Mouse (Mus musculus): Measurements from ENCODE around the gene Ccdc162. TPM values are rescaled to one million over a fixed set of nuclear protein-coding genes. Genes with fewer than 3 reads are reported as not detected.
A peak's percentile ranks its signal among the peaks of the same experiment; 100 is the strongest.

Gene Ccdc162
- total RNA-seq, 1 experiment = 0.40 TPM

DNA sequence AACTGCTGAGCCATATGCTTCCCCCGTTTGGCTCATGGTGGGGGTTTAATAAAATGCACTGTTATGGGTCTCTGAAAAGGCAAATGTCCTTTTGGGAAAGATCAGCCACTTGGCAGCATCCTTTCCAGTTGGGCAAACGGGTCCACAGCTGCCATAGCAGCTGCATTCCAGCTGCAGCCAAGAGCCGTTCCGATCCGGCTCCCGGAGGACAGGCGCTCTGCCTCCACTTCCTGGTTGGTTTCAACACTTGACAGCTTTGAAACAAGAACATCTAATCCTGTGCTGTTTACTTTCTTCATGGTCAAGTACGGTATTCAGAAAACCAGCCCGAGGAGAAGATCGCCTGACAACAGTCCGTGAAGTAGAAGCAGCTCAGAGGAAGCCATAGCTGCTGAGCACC is 19.4 kb downstream of the Ccdc162 start:
- Histone ChIP-seq H3K27ac (ENCODE audit: insufficient read depth, low read depth, low read length, poor library complexity, severe bottlenecking) (no peak overlapping the region), H3K9ac (ENCODE audit: insufficient read depth, low read depth, low read length, poor library complexity, severe bottlenecking) (no peak overlapping the region), H3K4me3 (ENCODE audit: insufficient read depth in 1 of 2, low read depth in 1 of 2, low read length in 2 of 2, poor library complexity in 1 of 2, severe bottlenecking in 1 of 2) (no peak overlapping the region), H3K9me3 (ENCODE audit: control insufficient read depth, insufficient read depth, low read depth, low read length) (no peaks in the 10 kb centered on the region), H3K4me1 (ENCODE audit: control insufficient read depth in 2 of 2, insufficient read depth in 2 of 2, low read length in 2 of 2, poor library complexity in 1 of 2) (no peaks in the 10 kb centered on the region), H3K36me3 (ENCODE audit: control insufficient read depth, insufficient read depth, low read length, poor library complexity, severe bottlenecking) (no peaks in the 10 kb centered on the region)
- TF ChIP-seq ZC3H11A (IDR thresholded peaks at IDR 0.05; ENCODE audit: borderline replicate concordance, low read depth, low read length) (no peak), ZNF384 (IDR thresholded peaks at IDR 0.05; ENCODE audit: low read depth, low read length) (no peak), MAFK (IDR thresholded peaks at IDR 0.05; ENCODE audit: insufficient read depth, low read depth, low read length) (no peak), CHD2 (IDR thresholded peaks at IDR 0.05; ENCODE audit: low read depth, low read length) (no peak), HCFC1 (IDR thresholded peaks at IDR 0.05; ENCODE audit: borderline replicate concordance, insufficient read depth, low read length) (no peak)
- no peak for DNase-seq (ENCODE audit: low read depth, low spot score)
- in situ Hi-C loops (cut with MboI; ENCODE audit: low sequenced_read_pairs in 2 of 2, unreplicated experiment in 2 of 2) = loop anchor here in 1 of 2 experiments (25.0 kb wide), 1 partner anchor 685 kb away; no protein-coding TSS in a partner anchor

DNA sequence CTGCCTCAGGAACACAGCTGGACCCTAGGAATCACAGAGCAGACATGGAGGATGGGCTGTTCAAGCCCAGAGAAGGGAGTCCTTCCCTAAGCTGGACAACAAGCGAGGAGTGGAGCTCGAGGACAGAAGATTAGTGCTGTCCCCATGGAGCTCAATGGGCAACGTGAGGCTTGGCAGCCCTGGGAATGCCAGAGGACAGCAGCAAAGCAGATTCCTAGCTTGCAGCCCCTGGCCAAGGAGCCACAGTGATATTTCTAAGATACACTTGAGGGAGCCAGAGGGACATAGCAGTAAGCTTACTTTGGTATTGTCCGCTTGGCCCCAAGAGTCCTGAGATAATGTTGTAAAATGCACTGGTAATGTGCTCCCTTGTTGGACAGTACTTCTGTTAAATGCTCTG is 25.5 kb downstream of the Ccdc162 start:
- Histone ChIP-seq H3K27ac (ENCODE audit: insufficient read depth, low read depth, low read length, poor library complexity, severe bottlenecking) (no peak overlapping the region), H3K9me3 (ENCODE audit: control insufficient read depth, insufficient read depth, low read depth, low read length) (no peaks in the 10 kb centered on the region), H3K4me3 (ENCODE audit: insufficient read depth in 1 of 2, low read depth in 1 of 2, low read length in 2 of 2, poor library complexity in 1 of 2, severe bottlenecking in 1 of 2) (no peak overlapping the region), H3K9ac (ENCODE audit: insufficient read depth, low read depth, low read length, poor library complexity, severe bottlenecking) (no peak overlapping the region), H3K36me3 (ENCODE audit: control insufficient read depth, insufficient read depth, low read length, poor library complexity, severe bottlenecking) (no peaks in the 10 kb centered on the region), H3K4me1 (ENCODE audit: control insufficient read depth in 2 of 2, insufficient read depth in 2 of 2, low read length in 2 of 2, poor library complexity in 1 of 2) (0 out of 4 replicates have a peak, but pooled peaks cover 0 to 3% of the 10 kb centered on the region in 2 experiments)
- TF ChIP-seq MAFK (IDR thresholded peaks at IDR 0.05; ENCODE audit: insufficient read depth, low read depth, low read length) (no peak), ZNF384 (IDR thresholded peaks at IDR 0.05; ENCODE audit: low read depth, low read length) (no peak), ZC3H11A (IDR thresholded peaks at IDR 0.05; ENCODE audit: borderline replicate concordance, low read depth, low read length) (no peak), HCFC1 (IDR thresholded peaks at IDR 0.05; ENCODE audit: borderline replicate concordance, insufficient read depth, low read length) (no peak), CHD2 (IDR thresholded peaks at IDR 0.05; ENCODE audit: low read depth, low read length) (no peak)
- DNase-seq (ENCODE audit: low read depth, low spot score) = no peak
- in situ Hi-C loops (cut with MboI; ENCODE audit: low sequenced_read_pairs in 2 of 2, unreplicated experiment in 2 of 2) = loop anchor here in 1 of 2 experiments (25.0 kb wide), 1 partner anchor 679 kb away; no protein-coding TSS in a partner anchor

DNA sequence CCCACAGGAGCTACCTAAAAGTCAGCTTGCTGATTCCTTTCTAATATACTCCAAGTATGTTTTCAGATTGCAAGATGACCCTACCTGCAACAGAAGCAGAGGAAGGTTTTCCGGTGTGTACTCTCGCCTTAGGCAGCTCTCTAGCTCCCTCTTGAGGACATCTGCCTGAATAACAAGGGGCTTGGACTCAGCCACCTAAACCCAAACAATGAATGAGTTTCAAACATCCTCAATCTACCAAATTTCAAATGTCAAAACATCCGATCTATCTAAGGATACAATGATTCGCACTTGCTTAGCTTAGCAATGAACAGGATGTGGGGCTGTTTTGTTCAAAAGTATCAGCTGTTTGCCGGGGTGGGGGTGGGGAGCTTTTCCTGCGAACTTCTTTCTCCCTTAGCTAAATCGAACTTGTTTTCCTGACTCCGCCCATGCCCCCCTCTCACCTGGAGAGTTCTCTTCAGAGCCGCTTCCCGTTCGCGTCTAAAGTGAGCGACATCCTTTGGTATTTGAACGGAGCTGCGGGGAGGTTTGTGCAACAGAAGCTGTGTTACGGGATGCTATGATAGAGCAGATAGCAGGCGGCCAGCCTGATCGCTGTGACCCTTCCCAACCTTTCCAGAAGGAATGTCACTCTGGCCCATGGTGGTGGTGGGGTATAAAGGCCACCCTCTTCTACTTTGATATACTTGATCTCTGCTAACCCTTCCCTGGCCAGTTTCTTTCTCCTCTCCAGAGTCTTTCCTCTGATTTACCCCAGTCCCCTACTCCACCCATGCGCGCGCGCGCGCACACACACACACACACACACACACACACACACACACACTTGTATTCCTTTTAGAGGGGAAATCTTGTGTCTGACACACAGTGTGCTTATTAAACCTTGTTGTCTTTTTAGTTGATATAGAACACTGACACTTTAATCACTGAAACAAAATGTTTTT is 26.2 kb downstream of the Ccdc162 start:
- no peak overlapping the region for H3K27ac ChIP-seq (ENCODE audit: insufficient read depth, low read depth, low read length, poor library complexity, severe bottlenecking)
- peak overlapping the region; percentile 59 to 81 for H3K4me3 ChIP-seq (ENCODE audit: insufficient read depth in 1 of 2, low read depth in 1 of 2, low read length in 2 of 2, poor library complexity in 1 of 2, severe bottlenecking in 1 of 2)
- no peaks in the 10 kb centered on the region for H3K36me3 ChIP-seq (ENCODE audit: control insufficient read depth, insufficient read depth, low read length, poor library complexity, severe bottlenecking)
- 0 out of 4 replicates have a peak, but pooled peaks cover 0 to 3% of the 10 kb centered on the region in 2 experiments for H3K4me1 ChIP-seq (ENCODE audit: control insufficient read depth in 2 of 2, insufficient read depth in 2 of 2, low read length in 2 of 2, poor library complexity in 1 of 2)
- DNase-seq (ENCODE audit: low read depth, low spot score) = peak; percentile 90
- no peaks in the 10 kb centered on the region for H3K9me3 ChIP-seq (ENCODE audit: control insufficient read depth, insufficient read depth, low read depth, low read length)
- in situ Hi-C loops (cut with MboI; ENCODE audit: low sequenced_read_pairs in 2 of 2, unreplicated experiment in 2 of 2) = loop anchor here (10.0 to 25.0 kb wide), 2 partner anchors 175 to 678 kb away; partner anchors contain the start of gene Cd164 (in 1 of the 2)
- TF ChIP-seq ZC3H11A (IDR thresholded peaks at IDR 0.05; ENCODE audit: borderline replicate concordance, low read depth, low read length) (peak; percentile 88), ZNF384 (IDR thresholded peaks at IDR 0.05; ENCODE audit: low read depth, low read length) (0 out of 2 replicates have a peak, but pooled peaks have one; percentile 13), CHD2 (IDR thresholded peaks at IDR 0.05; ENCODE audit: low read depth, low read length) (no peak)
- H3K9ac ChIP-seq (ENCODE audit: insufficient read depth, low read depth, low read length, poor library complexity, severe bottlenecking) = peak overlapping the region; percentile 4; the same call in 1 of the 2 replicates

DNA sequence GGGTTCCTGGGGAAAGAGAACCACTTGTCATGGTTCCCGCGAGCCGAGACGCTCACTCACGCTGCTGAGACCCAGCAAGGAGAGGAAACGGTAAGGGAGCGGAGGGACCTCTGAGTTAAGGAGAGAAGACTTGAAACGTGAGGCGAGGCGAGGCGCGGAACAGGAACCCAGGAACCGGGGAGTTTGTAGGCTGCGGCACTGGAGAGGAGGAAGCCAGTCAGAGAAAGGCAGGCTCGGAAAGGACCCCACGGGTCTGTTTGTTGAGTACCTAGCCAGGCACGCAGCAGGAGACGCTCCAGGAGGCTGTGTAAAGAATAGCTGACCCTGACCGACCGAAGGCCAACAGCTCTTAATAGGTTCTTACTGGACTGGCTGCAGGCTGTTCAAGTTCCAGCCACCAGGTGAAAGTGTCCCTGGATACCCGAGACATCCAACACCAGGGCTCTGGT is 31.9 kb downstream of the Ccdc162 start:
- in situ Hi-C loops (cut with MboI; ENCODE audit: low sequenced_read_pairs in 2 of 2, unreplicated experiment in 2 of 2) = loop anchor here (5.0 to 25.0 kb wide), 3 partner anchors 170 to 672 kb away; partner anchors contain the start of gene Cd164 (in 1 of the 2)
- no peak overlapping the region; the same call in 1 of the 2 replicates for H3K9ac ChIP-seq (ENCODE audit: insufficient read depth, low read depth, low read length, poor library complexity, severe bottlenecking)

More for the DNA sequence above, 31.9 kb downstream of the Ccdc162 start:
- H3K4me1 ChIP-seq (ENCODE audit: control insufficient read depth in 2 of 2, insufficient read depth in 2 of 2, low read length in 2 of 2, poor library complexity in 1 of 2) = peaks cover 0 to 4% of the 10 kb centered on the region in 2 experiments; a peak in 1 of 4 replicates
- H3K36me3 ChIP-seq (ENCODE audit: control insufficient read depth, insufficient read depth, low read length, poor library complexity, severe bottlenecking) = no peaks in the 10 kb centered on the region
- H3K4me3 ChIP-seq (ENCODE audit: insufficient read depth in 1 of 2, low read depth in 1 of 2, low read length in 2 of 2, poor library complexity in 1 of 2, severe bottlenecking in 1 of 2) = no peak overlapping the region
- no peaks in the 10 kb centered on the region for H3K9me3 ChIP-seq (ENCODE audit: control insufficient read depth, insufficient read depth, low read depth, low read length)
- H3K27ac ChIP-seq (ENCODE audit: insufficient read depth, low read depth, low read length, poor library complexity, severe bottlenecking) = no peak overlapping the region
- peak; percentile 73 for DNase-seq (ENCODE audit: low read depth, low spot score)
- TF ChIP-seq ZNF384 (IDR thresholded peaks at IDR 0.05; ENCODE audit: low read depth, low read length) = no peak
- TF ChIP-seq ZC3H11A (IDR thresholded peaks at IDR 0.05; ENCODE audit: borderline replicate concordance, low read depth, low read length) = no peak
- TF ChIP-seq CHD2 (IDR thresholded peaks at IDR 0.05; ENCODE audit: low read depth, low read length) = no peak
- TF ChIP-seq HCFC1 (IDR thresholded peaks at IDR 0.05; ENCODE audit: borderline replicate concordance, insufficient read depth, low read length) = no peak
- no peak for TF ChIP-seq MAFK (IDR thresholded peaks at IDR 0.05; ENCODE audit: insufficient read depth, low read depth, low read length)

Measured in ES-E14 (cell line).